Mouse (Mus musculus): ENCODE data around the gene Fam240a. TPM values are rescaled to one million over a fixed set of nuclear protein-coding genes. Genes with fewer than 3 reads are reported as not detected.

Fam240a gene
- total and polyA plus RNA-seq, 3 experiments: not detected

DNA sequence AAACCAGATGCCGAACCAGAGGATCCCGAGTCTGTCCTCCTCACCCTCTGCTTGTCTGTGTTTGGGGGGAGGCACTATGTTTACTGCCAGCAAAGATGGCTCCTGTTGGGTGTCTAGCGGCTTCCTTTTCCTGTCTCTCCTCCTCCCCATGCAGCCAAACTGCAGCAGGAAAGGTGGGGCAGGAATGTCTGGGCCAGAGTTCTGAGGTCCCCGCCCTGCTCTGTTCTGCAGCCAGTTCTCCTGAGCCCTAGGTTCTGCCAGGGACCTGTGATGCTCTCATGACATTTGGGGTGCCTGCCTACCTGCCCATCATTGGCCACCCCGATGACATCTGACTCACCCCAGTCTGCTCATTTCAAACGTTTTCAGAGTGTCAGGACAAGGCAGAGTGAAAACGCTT lies 34.7 kb downstream of the Fam240a start:
- no peaks in the 10 kb centered on the region for H3K36me3 ChIP-seq (ENCODE audit: control insufficient read depth in 1 of 2, insufficient read depth in 2 of 2, low read length in 2 of 2)
- no peak overlapping the region for H3K9ac ChIP-seq (ENCODE audit: control insufficient read depth, low read depth, low read length, poor library complexity, severe bottlenecking)
- no peaks in the 10 kb centered on the region for H3K4me1 ChIP-seq (ENCODE audit: control insufficient read depth in 1 of 2, insufficient read depth in 2 of 2, low read length in 2 of 2)
- H3K9me3 ChIP-seq (replicated peaks; ENCODE audit: insufficient read depth, low read length): no peaks in the 10 kb centered on the region
- DNase-seq (ENCODE audit: low read depth, low spot score): no peak
- no peaks in the 10 kb centered on the region for H3K27me3 ChIP-seq (ENCODE audit: control insufficient read depth in 1 of 2, insufficient read depth in 2 of 2, low read length in 2 of 2)
- TF ChIP-seq ZC3H11A (IDR thresholded peaks at IDR 0.05; ENCODE audit: low read depth, low read length) (no peak), USF2 (IDR thresholded peaks at IDR 0.05; ENCODE audit: borderline replicate concordance in 1 of 2, insufficient read depth in 1 of 2, low read depth in 1 of 2, low read length in 2 of 2) (no peak), USF1 (IDR thresholded peaks at IDR 0.05; ENCODE audit: low read depth, low read length) (no peak), ELF1 (IDR thresholded peaks at IDR 0.05; ENCODE audit: low read depth, low read length) (no peak), E2F4 (IDR thresholded peaks at IDR 0.05; ENCODE audit: borderline replicate concordance, low read depth, low read length) (no peak), POLR2A (IDR thresholded peaks at IDR 0.05; ENCODE audit: control insufficient read depth in 1 of 2, insufficient read depth in 1 of 2, low read depth in 1 of 2, low read length in 2 of 2, poor library complexity in 1 of 2) (no peak)
- no peaks in the 10 kb centered on the region for H3K79me2 ChIP-seq (ENCODE audit: control insufficient read depth, insufficient read depth, low read length, poor library complexity)
- no peak overlapping the region for H3K4me3 ChIP-seq (ENCODE audit: control insufficient read depth in 1 of 2, insufficient read depth in 1 of 2, low read depth in 2 of 2, low read length in 2 of 2)
- no peak overlapping the region for H3K27ac ChIP-seq (ENCODE audit: control insufficient read depth, low read depth, low read length)

DNA sequence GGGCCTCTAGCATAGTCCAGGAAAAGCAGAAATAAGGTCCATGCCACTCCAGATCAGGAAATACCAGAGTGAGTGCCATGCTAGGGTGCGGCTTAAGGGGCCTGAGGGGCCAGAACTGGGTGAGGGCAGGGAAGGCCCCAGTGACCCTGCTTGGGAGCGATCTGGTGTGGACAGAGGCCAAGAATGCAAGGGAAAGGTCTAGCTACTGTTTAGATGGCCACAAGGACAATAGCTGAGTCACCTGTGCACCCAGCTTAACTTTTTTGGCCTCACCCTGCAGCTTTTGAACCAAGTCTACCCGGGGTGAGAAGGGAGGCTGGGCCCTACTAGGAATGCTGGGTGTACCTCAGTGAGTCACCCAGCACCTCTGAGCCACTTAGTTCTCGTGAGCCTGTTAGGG lies 35.9 kb downstream of the Fam240a start:
- no peak overlapping the region for H3K27ac ChIP-seq (ENCODE audit: control insufficient read depth, low read depth, low read length)
- H3K36me3 ChIP-seq (ENCODE audit: control insufficient read depth in 1 of 2, insufficient read depth in 2 of 2, low read length in 2 of 2): no peaks in the 10 kb centered on the region
- no peaks in the 10 kb centered on the region for H3K4me1 ChIP-seq (ENCODE audit: control insufficient read depth in 1 of 2, insufficient read depth in 2 of 2, low read length in 2 of 2)
- no peaks in the 10 kb centered on the region for H3K79me2 ChIP-seq (ENCODE audit: control insufficient read depth, insufficient read depth, low read length, poor library complexity)
- H3K4me3 ChIP-seq (ENCODE audit: control insufficient read depth in 1 of 2, insufficient read depth in 1 of 2, low read depth in 2 of 2, low read length in 2 of 2): no peak overlapping the region
- no peaks in the 10 kb centered on the region for H3K27me3 ChIP-seq (ENCODE audit: control insufficient read depth in 1 of 2, insufficient read depth in 2 of 2, low read length in 2 of 2)
- H3K9me3 ChIP-seq (replicated peaks; ENCODE audit: insufficient read depth, low read length): no peaks in the 10 kb centered on the region
- no peak for TF ChIP-seq CTCF (IDR thresholded peaks at IDR 0.05 in 2 of 3, conservative IDR thresholded peaks at IDR 0.05 in 1 of 3; ENCODE audit: control insufficient read depth in 1 of 3, insufficient read depth in 1 of 3, low read depth in 2 of 3, low read length in 3 of 3, poor library complexity in 1 of 3, severe bottlenecking in 1 of 3)
- no peak for TF ChIP-seq MAX (IDR thresholded peaks at IDR 0.05; ENCODE audit: low read length)
- TF ChIP-seq MXI1 (IDR thresholded peaks at IDR 0.05; ENCODE audit: low read depth, low read length): no peak
- no peak for TF ChIP-seq ZC3H11A (IDR thresholded peaks at IDR 0.05; ENCODE audit: low read depth, low read length)
- TF ChIP-seq TAL1 (IDR thresholded peaks at IDR 0.05; ENCODE audit: low read length): no peak
- TF ChIP-seq MYB (IDR thresholded peaks at IDR 0.05; ENCODE audit: low read depth, low read length): no peak
- TF ChIP-seq USF2 (IDR thresholded peaks at IDR 0.05; ENCODE audit: borderline replicate concordance in 1 of 2, insufficient read depth in 1 of 2, low read depth in 1 of 2, low read length in 2 of 2): no peak
- TF ChIP-seq USF1 (IDR thresholded peaks at IDR 0.05; ENCODE audit: low read depth, low read length): no peak
- TF ChIP-seq POLR2AphosphoS2 (IDR thresholded peaks at IDR 0.05; ENCODE audit: low read length): no peak
- TF ChIP-seq KAT2A (conservative IDR thresholded peaks at IDR 0.05; ENCODE audit: low read depth, low read length): no peak
- TF ChIP-seq CHD1 (IDR thresholded peaks at IDR 0.05; ENCODE audit: low read depth, low read length): no peak
- TF ChIP-seq SIN3A (IDR thresholded peaks at IDR 0.05; ENCODE audit: low read length): no peak
- TF ChIP-seq EP300 (IDR thresholded peaks at IDR 0.05; ENCODE audit: low read depth in 1 of 2, low read length in 2 of 2): no peak
- TF ChIP-seq MEF2A (IDR thresholded peaks at IDR 0.05; ENCODE audit: extremely low read depth, insufficient replicate concordance, low read depth, low read length, poor library complexity, severe bottlenecking): no peak
- no peak for TF ChIP-seq TBP (IDR thresholded peaks at IDR 0.05; ENCODE audit: low read depth, low read length)
- TF ChIP-seq NELFE (IDR thresholded peaks at IDR 0.05; ENCODE audit: low read depth, low read length): no peak
- no peak for TF ChIP-seq TCF12 (IDR thresholded peaks at IDR 0.05; ENCODE audit: low read depth, low read length)
- TF ChIP-seq ZMIZ1 (IDR thresholded peaks at IDR 0.05; ENCODE audit: low read depth, low read length): no peak
- no peak for TF ChIP-seq JUND (IDR thresholded peaks at IDR 0.05; ENCODE audit: low read depth, low read length)
- H3K9ac ChIP-seq (ENCODE audit: control insufficient read depth, low read depth, low read length, poor library complexity, severe bottlenecking): no peak overlapping the region
- no peak for DNase-seq (ENCODE audit: low read depth, low spot score)

Data from MEL (cell line).